Mouse (Mus musculus) CH12F3 (cell line): Measurements from ENCODE around the gene Adk.
"Not testable (repeated sequence)": the region's sequence is repeated elsewhere in the genome, so short reads cannot be mapped to it uniquely, and the experiment has no call there.

ENCODE experiments used
- in situ Hi-C: fragments of 300-500 bp; cut with MboI; formaldehyde crosslinking; loops from 2 replicates; pipeline ENCODE4 v1.14.3; 2020; ENCODE audit warnings: low sequenced_read_pairs

The Adk gene

GRCm38 (mm10) chr14:21062766-21063513 lies 10.6 kb downstream of the Adk start:
- in situ Hi-C loops: no loop called here

- in situ Hi-C loops: no loop called here
These were observed 11.9 kb downstream of the Adk start for GRCm38 (mm10) chr14:21064321-21064720.

GRCm38 (mm10) chr14:21065490-21066162 lies 13.3 kb downstream of the Adk start:
- in situ Hi-C loops: no loop called here

- in situ Hi-C loops: no loop called here
These were observed 17.2 kb downstream of the Adk start for GRCm38 (mm10) chr14:21069594-21069993.

GRCm38 (mm10) chr14:21073981-21074380 lies 21.6 kb downstream of the Adk start:
- in situ Hi-C loops: no loop called here

GRCm38 (mm10) chr14:21074398-21075320 lies 22.3 kb downstream of the Adk start:
- in situ Hi-C loops: no loop called here

GRCm38 (mm10) chr14:21075751-21076500 lies 23.6 kb downstream of the Adk start:
- in situ Hi-C loops: no loop called here

GRCm38 (mm10) chr14:21076501-21077194 lies 24.3 kb downstream of the Adk start:
- in situ Hi-C loops: no loop called here

GRCm38 (mm10) chr14:21077939-21078338 lies 25.6 kb downstream of the Adk start:
- in situ Hi-C loops: no loop called here

- in situ Hi-C loops: no loop called here
These were observed 26.1 kb downstream of the Adk start for GRCm38 (mm10) chr14:21078511-21078910.

- in situ Hi-C loops: no loop called here
These were observed 30.4 kb downstream of the Adk start for GRCm38 (mm10) chr14:21082823-21083222.

- in situ Hi-C loops: no loop called here
These were observed 33.3 kb downstream of the Adk start for GRCm38 (mm10) chr14:21085666-21086065.

- in situ Hi-C loops: no loop called here
These were observed 33.7 kb downstream of the Adk start for GRCm38 (mm10) chr14:21086106-21086505.

- in situ Hi-C loops: no loop called here
These were observed 34.5 kb downstream of the Adk start for GRCm38 (mm10) chr14:21086827-21087351.

- in situ Hi-C loops: no loop called here
These were observed 35.2 kb downstream of the Adk start for GRCm38 (mm10) chr14:21087390-21088060.

GRCm38 (mm10) chr14:21088731-21089130 lies 36.4 kb downstream of the Adk start:
- in situ Hi-C loops: no loop called here

- in situ Hi-C loops: no loop called here
These were observed 38.0 kb downstream of the Adk start for GRCm38 (mm10) chr14:21090400-21090799.

GRCm38 (mm10) chr14:21090930-21091486 lies 38.6 kb downstream of the Adk start:
- in situ Hi-C loops: no loop called here

GRCm38 (mm10) chr14:21094161-21094560 lies 41.8 kb downstream of the Adk start:
- in situ Hi-C loops: not testable (repeated sequence)
